Mouse (Mus musculus) midbrain, embryonic 15.5 days (tissue): ENCODE data around the gene Arhgap6. TPM values are rescaled to one million over a fixed set of nuclear protein-coding genes. Genes with fewer than 3 reads are reported as not detected.

Experiments
- ATAC-seq: fragments of 200-750 bp; cut with Nextera tagmentation; replicated peaks from 2 replicates; pipeline ENCODE4 v1.8.0; 2017; ENCODE audit warnings: moderate TSS enrichment
- H3K27ac ChIP-seq: fragments of 300-500 bp; sonication (generic); 2 replicates; pipeline ENCODE4 v1.5.1; 2015; ENCODE audit warnings: mild to moderate bottlenecking, inconsistent platforms
- H3K27me3 ChIP-seq: fragments of 300-500 bp; sonication (generic); replicated peaks from 2 replicates; pipeline ENCODE4 v1.6.1; 2015; ENCODE audit warnings: inconsistent platforms
- H3K36me3 ChIP-seq: fragments of 300-500 bp; sonication (generic); replicated peaks from 2 replicates; pipeline ENCODE4 v1.6.1; 2015; ENCODE audit warnings: inconsistent platforms
- H3K4me1 ChIP-seq: fragments of 300-500 bp; sonication (generic); 2 replicates; pipeline ENCODE4 v1.6.1; 2015; ENCODE audit warnings: inconsistent platforms
- H3K4me2 ChIP-seq: fragments of 300-500 bp; sonication (generic); 2 replicates; pipeline ENCODE4 v1.6.1; 2015; ENCODE audit warnings: inconsistent platforms, mild to moderate bottlenecking, moderate library complexity
- H3K4me3 ChIP-seq: fragments of 300-500 bp; sonication (generic); 2 replicates; pipeline ENCODE4 v1.5.1; 2015; ENCODE audit warnings: mild to moderate bottlenecking, inconsistent platforms
- H3K9ac ChIP-seq: fragments of 300-500 bp; sonication (generic); 2 replicates; pipeline ENCODE4 v1.6.1; 2015; ENCODE audit warnings: mild to moderate bottlenecking, inconsistent platforms
- H3K9me3 ChIP-seq: fragments of 300-500 bp; sonication (generic); 2 replicates; pipeline ENCODE4 v1.6.1; 2016; ENCODE audit warnings: inconsistent platforms
- WGBS: fragments of 180-500 bp; shearing (Covaris S2); methylation state at CpG from one replicate; pipeline ENCODE4 v1.1.7; 2015; ENCODE audit warnings: mixed read lengths; 5-methylcytosine and 5-hydroxymethylcytosine counted together
- polyA plus RNA-seq: library from polyadenylated mRNA; unstranded; fragments of >200 nt; fragmentation: Nextera tagmentation; extraction: Ambion mirVana; gene quantifications from 2 replicates; pipeline ENCODE4 v1.2.1, GENCODE M21; 2015

The Arhgap6 gene
- polyA plus RNA-seq, 1 experiment from 2014 or later = 0.98 TPM

- no peaks in the 10 kb centered on the region for H3K9me3 ChIP-seq
- WGBS = 18% methylated on average over 5 of the region's 5 CpGs
- H3K4me1 ChIP-seq = no peaks in the 10 kb centered on the region
- no peak for ATAC-seq
- 0 out of 2 replicates have a peak, but pooled peaks cover 7% of the 10 kb centered on the region for H3K27me3 ChIP-seq
- no peak overlapping the region for H3K27ac ChIP-seq
- H3K4me2 ChIP-seq = no peak overlapping the region
- no peak overlapping the region for H3K9ac ChIP-seq
- H3K4me3 ChIP-seq = no peak overlapping the region
- H3K36me3 ChIP-seq = no peaks in the 10 kb centered on the region
Observed at GRCm38 (mm10) chrX:169085871-169086270, 291.0 kb downstream of the Arhgap6 start.

- 75% methylated on average over 2 of the region's 2 CpGs for WGBS
- no peak overlapping the region for H3K4me3 ChIP-seq
- H3K9me3 ChIP-seq = no peaks in the 10 kb centered on the region
- ATAC-seq = no peak
- H3K36me3 ChIP-seq = no peaks in the 10 kb centered on the region
- H3K27me3 ChIP-seq = 0 out of 2 replicates have a peak, but pooled peaks cover 7% of the 10 kb centered on the region
- no peak overlapping the region for H3K9ac ChIP-seq
- H3K4me2 ChIP-seq = no peak overlapping the region
- no peak overlapping the region for H3K27ac ChIP-seq
- no peaks in the 10 kb centered on the region for H3K4me1 ChIP-seq
Observed at GRCm38 (mm10) chrX:169089221-169089620, 294.3 kb downstream of the Arhgap6 start.

GRCm38 (mm10) chrX:169094601-169095000 lies 299.7 kb downstream of the Arhgap6 start:
- Histone ChIP-seq H3K36me3 (no peaks in the 10 kb centered on the region), H3K9ac (no peak overlapping the region), H3K9me3 (no peaks in the 10 kb centered on the region), H3K27ac (no peak overlapping the region), H3K27me3 (0 out of 2 replicates have a peak, but pooled peaks cover 2% of the 10 kb centered on the region), H3K4me1 (no peaks in the 10 kb centered on the region), H3K4me3 (no peak overlapping the region), H3K4me2 (no peak overlapping the region)
- no peak for ATAC-seq
- WGBS = 83% methylated on average over 2 of the region's 2 CpGs

GRCm38 (mm10) chrX:169095584-169095983 lies 300.7 kb downstream of the Arhgap6 start:
- ATAC-seq = no peak
- Histone ChIP-seq H3K27ac (no peak overlapping the region), H3K9me3 (no peaks in the 10 kb centered on the region)

GRCm38 (mm10) chrX:169102665-169103064 lies 307.8 kb downstream of the Arhgap6 start:
- no peaks in the 10 kb centered on the region for H3K27me3 ChIP-seq
- H3K9ac ChIP-seq = no peak overlapping the region
- H3K27ac ChIP-seq = no peak overlapping the region
- WGBS = 70% methylated on average over 1 of the region's 1 CpGs
- no peak overlapping the region for H3K4me3 ChIP-seq
- no peak overlapping the region for H3K4me2 ChIP-seq
- no peaks in the 10 kb centered on the region for H3K36me3 ChIP-seq
- no peak for ATAC-seq
- no peaks in the 10 kb centered on the region for H3K9me3 ChIP-seq
- no peaks in the 10 kb centered on the region for H3K4me1 ChIP-seq

More at GRCm38 (mm10) chrX:169095584-169095983, 300.7 kb downstream of the Arhgap6 start:
- Histone ChIP-seq H3K4me3 (no peak overlapping the region), H3K27me3 (0 out of 2 replicates have a peak, but pooled peaks cover 2% of the 10 kb centered on the region), H3K36me3 (no peaks in the 10 kb centered on the region), H3K9ac (no peak overlapping the region), H3K4me2 (no peak overlapping the region), H3K4me1 (no peaks in the 10 kb centered on the region)

- Histone ChIP-seq H3K27ac (no peak overlapping the region), H3K4me3 (no peak overlapping the region), H3K9ac (no peak overlapping the region), H3K36me3 (no peaks in the 10 kb centered on the region), H3K9me3 (no peaks in the 10 kb centered on the region), H3K4me2 (no peak overlapping the region), H3K4me1 (no peaks in the 10 kb centered on the region), H3K27me3 (peaks cover 3% of the 10 kb centered on the region)
- no peak for ATAC-seq
- WGBS = 82% methylated on average over 4 of the region's 4 CpGs
Observed at GRCm38 (mm10) chrX:169106048-169106622, 311.2 kb downstream of the Arhgap6 start.

- Histone ChIP-seq H3K27me3 (peaks cover 3% of the 10 kb centered on the region), H3K36me3 (no peaks in the 10 kb centered on the region), H3K4me3 (no peak overlapping the region), H3K27ac (no peak overlapping the region), H3K4me2 (no peak overlapping the region), H3K4me1 (no peaks in the 10 kb centered on the region), H3K9me3 (no peaks in the 10 kb centered on the region), H3K9ac (no peak overlapping the region)
- ATAC-seq = no peak
- 84% methylated on average over 2 of the region's 2 CpGs for WGBS
Observed at GRCm38 (mm10) chrX:169107372-169107771, 312.5 kb downstream of the Arhgap6 start.

GRCm38 (mm10) chrX:169110031-169110430 lies 315.1 kb downstream of the Arhgap6 start:
- Histone ChIP-seq H3K9me3 (no peaks in the 10 kb centered on the region), H3K4me3 (no peak overlapping the region), H3K4me1 (no peaks in the 10 kb centered on the region), H3K27me3 (peaks cover 7% of the 10 kb centered on the region), H3K27ac (no peak overlapping the region), H3K36me3 (no peaks in the 10 kb centered on the region), H3K4me2 (no peak overlapping the region), H3K9ac (no peak overlapping the region)
- no peak for ATAC-seq
- 87% methylated on average over 3 of the region's 3 CpGs for WGBS

GRCm38 (mm10) chrX:169112662-169113061 lies 317.8 kb downstream of the Arhgap6 start:
- no peaks in the 10 kb centered on the region for H3K36me3 ChIP-seq
- H3K9ac ChIP-seq = no peak overlapping the region
- H3K4me2 ChIP-seq = no peak overlapping the region
- no peak overlapping the region for H3K4me3 ChIP-seq
- peaks cover 7% of the 10 kb centered on the region for H3K27me3 ChIP-seq
- H3K27ac ChIP-seq = no peak overlapping the region
- H3K9me3 ChIP-seq = no peaks in the 10 kb centered on the region
- 68% methylated on average over 4 of the region's 4 CpGs for WGBS
- no peaks in the 10 kb centered on the region for H3K4me1 ChIP-seq
- no peak for ATAC-seq

- 90% methylated on average over 4 of the region's 4 CpGs for WGBS
- H3K27me3 ChIP-seq = no peaks in the 10 kb centered on the region
- no peaks in the 10 kb centered on the region for H3K36me3 ChIP-seq
- no peak overlapping the region for H3K4me2 ChIP-seq
- no peak overlapping the region for H3K27ac ChIP-seq
- no peak overlapping the region for H3K9ac ChIP-seq
- H3K4me1 ChIP-seq = no peaks in the 10 kb centered on the region
- no peak for ATAC-seq
- no peaks in the 10 kb centered on the region for H3K9me3 ChIP-seq
- no peak overlapping the region for H3K4me3 ChIP-seq
Observed at GRCm38 (mm10) chrX:169123115-169123772, 328.3 kb downstream of the Arhgap6 start.

- H3K27ac ChIP-seq = no peak overlapping the region
- H3K4me1 ChIP-seq = no peaks in the 10 kb centered on the region
- ATAC-seq = no peak
- H3K36me3 ChIP-seq = no peaks in the 10 kb centered on the region
- 83% methylated on average over 3 of the region's 3 CpGs for WGBS
- no peaks in the 10 kb centered on the region for H3K9me3 ChIP-seq
- H3K4me3 ChIP-seq = no peak overlapping the region
- no peaks in the 10 kb centered on the region for H3K27me3 ChIP-seq
- H3K9ac ChIP-seq = no peak overlapping the region
- H3K4me2 ChIP-seq = no peak overlapping the region
Observed at GRCm38 (mm10) chrX:169123773-169124151, 328.9 kb downstream of the Arhgap6 start.

- Histone ChIP-seq H3K4me2 (no peak overlapping the region), H3K27me3 (no peaks in the 10 kb centered on the region), H3K36me3 (no peaks in the 10 kb centered on the region), H3K27ac (no peak overlapping the region), H3K9me3 (no peaks in the 10 kb centered on the region), H3K9ac (no peak overlapping the region), H3K4me3 (no peak overlapping the region), H3K4me1 (no peaks in the 10 kb centered on the region)
- no peak for ATAC-seq
- WGBS = 88% methylated on average over 7 of the region's 7 CpGs
Observed at GRCm38 (mm10) chrX:169139758-169140157, 344.9 kb downstream of the Arhgap6 start.

GRCm38 (mm10) chrX:169140467-169140866 lies 345.6 kb downstream of the Arhgap6 start:
- Histone ChIP-seq H3K27ac (no peak overlapping the region), H3K4me1 (no peaks in the 10 kb centered on the region), H3K9ac (no peak overlapping the region), H3K9me3 (no peaks in the 10 kb centered on the region), H3K36me3 (no peaks in the 10 kb centered on the region), H3K27me3 (no peaks in the 10 kb centered on the region), H3K4me2 (no peak overlapping the region), H3K4me3 (no peak overlapping the region)
- ATAC-seq = no peak
- WGBS = 85% methylated on average over 9 of the region's 9 CpGs
